In genomic region chr11:100362979-100363562, GRCm38 (mm10) we compare ENCODE assay signal across 9 mouse cellular contexts. TPM values are rescaled to one million over a fixed set of nuclear protein-coding genes. Genes with fewer than 3 reads are reported as not detected.
DNase-seq lines count a peak whose midpoint lies in the region; ATAC-seq lines count a peak whose summit lies in the region.
"Had no signal": no experiment of that assay in that cellular context is flagged by ENCODE, and none has a peak within 500 bp of the region (broad histone marks: within the 10 kb centered on the region; RNA-seq: fewer than 3 reads in every experiment).

No protein-coding gene starts in this region.

- peak; percentile 50; the same call in 1 of the 2 replicates for ATAC-seq in heart, embryonic 11.5 days (replicated peaks; ENCODE audit: insufficient number of reproducible peaks, low FRiP score, low TSS enrichment)
- ATAC-seq in forebrain, embryonic 15.5 days (replicated peaks) = peak; percentile 55; the same call in 1 of the 2 replicates
- ATAC-seq in intestine, embryonic 15.5 days = peak; percentile 41; the same call in 1 of the 2 replicates
- ATAC-seq in midbrain, embryonic 14.5 days (ENCODE audit: low FRiP score, low TSS enrichment) = no peak

- intact Hi-C loops in left cerebral cortex, postnatal 4 days (cut with DNase I) = loop anchor here (5.0 kb wide), 2 partner anchors 44 to 109 kb away; partner anchors contain the start of gene Klhl11

- DNase-seq in heart, embryonic 10.5 days (ENCODE audit: low spot score) = no peak
- peak; percentile 82 to 85 for DNase-seq in cerebellum, adult 18-20 months
- peak; percentile 74 for DNase-seq in left cerebral cortex, postnatal 4 days
- DNase-seq in midbrain, embryonic 14.5 days = peak; percentile 78
- DNase-seq in splenic B cell, adult 2 months (ENCODE audit: low read depth, low spot score) = peak; percentile 66

- H3K36me3 ChIP-seq in heart, embryonic 11.5 days (ENCODE audit: control insufficient read depth, insufficient read depth, low read length) = no peaks in the 10 kb centered on the region
- H3K36me3 ChIP-seq in heart, embryonic 10.5 days = 0 out of 2 replicates have a peak, but pooled peaks cover 2% of the 10 kb centered on the region
- H3K36me3 ChIP-seq in forebrain, embryonic 15.5 days = no peaks in the 10 kb centered on the region
- no peaks in the 10 kb centered on the region for H3K36me3 ChIP-seq in intestine, embryonic 15.5 days
- H3K36me3 ChIP-seq in midbrain, embryonic 14.5 days (ENCODE audit: control insufficient read depth, insufficient read depth, low read length) = no peaks in the 10 kb centered on the region
- H3K36me3 ChIP-seq in splenic B cell, adult 2 months (ENCODE audit: control insufficient read depth, insufficient read depth, low read length, poor library complexity, severe bottlenecking) = no peaks in the 10 kb centered on the region
- H3K36me3 ChIP-seq: limb, embryonic 15.5 days had no signal

- H3K27me3 ChIP-seq in heart, embryonic 11.5 days (ENCODE audit: control insufficient read depth, insufficient read depth, low read length) = peaks cover 18% of the 10 kb centered on the region
- peaks cover 40% of the 10 kb centered on the region for H3K27me3 ChIP-seq in heart, embryonic 10.5 days (ENCODE audit: insufficient read depth, poor library complexity, severe bottlenecking)
- H3K27me3 ChIP-seq in forebrain, embryonic 15.5 days = peaks cover 5% of the 10 kb centered on the region; the same call in 1 of the 2 replicates
- peaks cover 6% of the 10 kb centered on the region; the same call in 1 of the 2 replicates for H3K27me3 ChIP-seq in intestine, embryonic 15.5 days (replicated peaks)
- peaks cover 4% of the 10 kb centered on the region; the same call in 1 of the 2 replicates for H3K27me3 ChIP-seq in midbrain, embryonic 14.5 days (ENCODE audit: control insufficient read depth, insufficient read depth, low read length)
- H3K27me3 ChIP-seq in splenic B cell, adult 2 months (ENCODE audit: control insufficient read depth, insufficient read depth, low read length, poor library complexity, severe bottlenecking) = no peaks in the 10 kb centered on the region

- H3K27ac ChIP-seq in heart, embryonic 11.5 days (ENCODE audit: low read depth, low read length) = no peak overlapping the region
- H3K27ac ChIP-seq in heart, embryonic 10.5 days = no peak overlapping the region
- H3K27ac ChIP-seq in forebrain, embryonic 15.5 days (replicated peaks) = no peak overlapping the region
- no peak overlapping the region for H3K27ac ChIP-seq in intestine, embryonic 15.5 days
- no peak overlapping the region for H3K27ac ChIP-seq in midbrain, embryonic 14.5 days (replicated peaks; ENCODE audit: low read depth, low read length)
- H3K27ac ChIP-seq: limb, embryonic 15.5 days had no signal

- no peak overlapping the region for H3K9ac ChIP-seq in heart, embryonic 11.5 days (ENCODE audit: low read depth, low read length)
- no peak overlapping the region for H3K9ac ChIP-seq in forebrain, embryonic 15.5 days (replicated peaks)
- no peak overlapping the region for H3K9ac ChIP-seq in intestine, embryonic 15.5 days
- H3K9ac ChIP-seq in midbrain, embryonic 14.5 days (replicated peaks; ENCODE audit: low read length) = no peak overlapping the region
- H3K9ac ChIP-seq: limb, embryonic 15.5 days had no signal

- WGBS in heart, embryonic 11.5 days (ENCODE audit: insufficient replicate concordance) = 17% methylated on average over 12 of the region's 12 CpGs
- WGBS in heart, embryonic 10.5 days = 15% methylated on average over 12 of the region's 12 CpGs
- WGBS in forebrain, embryonic 15.5 days = 17% methylated on average over 12 of the region's 12 CpGs
- WGBS in intestine, embryonic 15.5 days = 18% methylated on average over 12 of the region's 12 CpGs
- 22% methylated on average over 12 of the region's 12 CpGs for WGBS in midbrain, embryonic 14.5 days

- no peak overlapping the region for H3K4me2 ChIP-seq in heart, embryonic 11.5 days
- no peak overlapping the region for H3K4me2 ChIP-seq in forebrain, embryonic 15.5 days (replicated peaks)
- H3K4me2 ChIP-seq in intestine, embryonic 15.5 days (replicated peaks) = no peak overlapping the region
- H3K4me2 ChIP-seq in midbrain, embryonic 14.5 days (ENCODE audit: low read length) = no peak overlapping the region
- H3K4me2 ChIP-seq: limb, embryonic 15.5 days had no signal

- no peak overlapping the region for H3K4me3 ChIP-seq in heart, embryonic 11.5 days (ENCODE audit: low read depth, low read length)
- no peak overlapping the region for H3K4me3 ChIP-seq in heart, embryonic 10.5 days
- H3K4me3 ChIP-seq in forebrain, embryonic 15.5 days = no peak overlapping the region
- H3K4me3 ChIP-seq in intestine, embryonic 15.5 days (replicated peaks) = no peak overlapping the region
- H3K4me3 ChIP-seq in midbrain, embryonic 14.5 days (replicated peaks; ENCODE audit: low read depth, low read length) = no peak overlapping the region
- H3K4me3 ChIP-seq: limb, embryonic 15.5 days had no signal

- no peaks in the 10 kb centered on the region for H3K9me3 ChIP-seq in heart, embryonic 11.5 days (replicated peaks; ENCODE audit: control insufficient read depth, low read length)
- no peaks in the 10 kb centered on the region for H3K9me3 ChIP-seq in heart, embryonic 10.5 days
- H3K9me3 ChIP-seq in forebrain, embryonic 15.5 days = no peaks in the 10 kb centered on the region
- H3K9me3 ChIP-seq in intestine, embryonic 15.5 days = no peaks in the 10 kb centered on the region
- no peaks in the 10 kb centered on the region for H3K9me3 ChIP-seq in midbrain, embryonic 14.5 days (ENCODE audit: control insufficient read depth, low read length)
- H3K9me3 ChIP-seq: limb, embryonic 15.5 days had no signal

- no peaks in the 10 kb centered on the region for H3K4me1 ChIP-seq in heart, embryonic 11.5 days (ENCODE audit: control insufficient read depth, insufficient read depth, low read length)
- H3K4me1 ChIP-seq in heart, embryonic 10.5 days = peaks cover 8% of the 10 kb centered on the region; the same call in 1 of the 2 replicates
- peaks cover 5% of the 10 kb centered on the region; the same call in 1 of the 2 replicates for H3K4me1 ChIP-seq in forebrain, embryonic 15.5 days
- peaks cover 8% of the 10 kb centered on the region; the same call in 1 of the 2 replicates for H3K4me1 ChIP-seq in intestine, embryonic 15.5 days (replicated peaks)
- no peaks in the 10 kb centered on the region for H3K4me1 ChIP-seq in midbrain, embryonic 14.5 days (ENCODE audit: control insufficient read depth, insufficient read depth, low read length)

RNA-seq across cellular contexts. Expression of gene Hap1, which starts 7.1 kb away (rescaled TPM):
- 3.0 and 3.4 TPM in 2 replicates for polyA plus RNA-seq in heart, embryonic 11.5 days (2014; fragmentation: Nextera tagmentation; extraction: Ambion mirVana)
- 5.1 and 8.4 TPM in 2 replicates for polyA plus RNA-seq in heart, embryonic 10.5 days (2016; fragmentation: Nextera tagmentation; extraction: Ambion mirVana)
- 94.7 and 128 TPM in 2 replicates for polyA plus RNA-seq in forebrain, embryonic 15.5 days (2015; fragmentation: Nextera tagmentation; extraction: Ambion mirVana)
- 13.9 and 15.5 TPM in 2 replicates for polyA plus RNA-seq in intestine, embryonic 15.5 days (2015; fragmentation: Nextera tagmentation; extraction: Ambion mirVana)
- total RNA-seq in left cerebral cortex, postnatal 4 days (2021) = 100 to 1,000 TPM in 1 of 2 experiments, 10 to 100 TPM in 1; 43.8 to 116 TPM
- 108 and 170 TPM in 2 replicates for polyA plus RNA-seq in midbrain, embryonic 14.5 days (2014; fragmentation: Nextera tagmentation; extraction: Ambion mirVana)

RNA-seq across cellular contexts. Expression of gene Gast, which starts 28.9 kb away (rescaled TPM):
- polyA plus RNA-seq in heart, embryonic 11.5 days (2014; fragmentation: Nextera tagmentation; extraction: Ambion mirVana) = not detected in 2 replicates
- not detected in 2 replicates for polyA plus RNA-seq in heart, embryonic 10.5 days (2016; fragmentation: Nextera tagmentation; extraction: Ambion mirVana)
- polyA plus RNA-seq in forebrain, embryonic 15.5 days (2015; fragmentation: Nextera tagmentation; extraction: Ambion mirVana) = 0.57 and 0.78 TPM in 2 replicates
- polyA plus RNA-seq in intestine, embryonic 15.5 days (2015; fragmentation: Nextera tagmentation; extraction: Ambion mirVana) = 2.1 and 2.4 TPM in 2 replicates
- not detected for total RNA-seq in left cerebral cortex, postnatal 4 days (2021)
- polyA plus RNA-seq in midbrain, embryonic 14.5 days (2014; fragmentation: Nextera tagmentation; extraction: Ambion mirVana) = 0.93 and 1.3 TPM in 2 replicates

RNA-seq across cellular contexts. Expression of gene Jup, which starts 34.5 kb away (rescaled TPM):
- 72.2 and 80.6 TPM in 2 replicates for polyA plus RNA-seq in heart, embryonic 11.5 days (2014; fragmentation: Nextera tagmentation; extraction: Ambion mirVana)
- 91.3 and 112 TPM in 2 replicates for polyA plus RNA-seq in heart, embryonic 10.5 days (2016; fragmentation: Nextera tagmentation; extraction: Ambion mirVana)
- 51.4 and 55.4 TPM in 2 replicates for polyA plus RNA-seq in forebrain, embryonic 15.5 days (2015; fragmentation: Nextera tagmentation; extraction: Ambion mirVana)
- 133 and 139 TPM in 2 replicates for polyA plus RNA-seq in intestine, embryonic 15.5 days (2015; fragmentation: Nextera tagmentation; extraction: Ambion mirVana)
- 10 to 100 TPM; 74.2 to 77.9 TPM for total RNA-seq in left cerebral cortex, postnatal 4 days (2021)
- polyA plus RNA-seq in midbrain, embryonic 14.5 days (2014; fragmentation: Nextera tagmentation; extraction: Ambion mirVana) = 70.0 and 75.2 TPM in 2 replicates

RNA-seq across cellular contexts. Expression of gene Eif1, which starts 43.4 kb away (rescaled TPM):
- 1,605 and 1,756 TPM in 2 replicates for polyA plus RNA-seq in heart, embryonic 11.5 days (2014; fragmentation: Nextera tagmentation; extraction: Ambion mirVana)
- 1,444 and 1,503 TPM in 2 replicates for polyA plus RNA-seq in heart, embryonic 10.5 days (2016; fragmentation: Nextera tagmentation; extraction: Ambion mirVana)
- 1,252 and 1,271 TPM in 2 replicates for polyA plus RNA-seq in forebrain, embryonic 15.5 days (2015; fragmentation: Nextera tagmentation; extraction: Ambion mirVana)
- polyA plus RNA-seq in intestine, embryonic 15.5 days (2015; fragmentation: Nextera tagmentation; extraction: Ambion mirVana) = 1,793 and 1,952 TPM in 2 replicates
- total RNA-seq in left cerebral cortex, postnatal 4 days (2021) = 100 to 1,000 TPM; 642 to 677 TPM
- 1,318 and 1,476 TPM in 2 replicates for polyA plus RNA-seq in midbrain, embryonic 14.5 days (2014; fragmentation: Nextera tagmentation; extraction: Ambion mirVana)

RNA-seq across cellular contexts. Expression of gene P3h4, which starts 51.6 kb away (rescaled TPM):
- polyA plus RNA-seq in heart, embryonic 11.5 days (2014; fragmentation: Nextera tagmentation; extraction: Ambion mirVana) = 67.2 and 70.6 TPM in 2 replicates
- 71.1 and 81.8 TPM in 2 replicates for polyA plus RNA-seq in heart, embryonic 10.5 days (2016; fragmentation: Nextera tagmentation; extraction: Ambion mirVana)
- polyA plus RNA-seq in forebrain, embryonic 15.5 days (2015; fragmentation: Nextera tagmentation; extraction: Ambion mirVana) = 13.5 and 14.4 TPM in 2 replicates
- polyA plus RNA-seq in intestine, embryonic 15.5 days (2015; fragmentation: Nextera tagmentation; extraction: Ambion mirVana) = 44.1 and 45.4 TPM in 2 replicates
- total RNA-seq in left cerebral cortex, postnatal 4 days (2021) = 1 to 10 TPM; 8.1 to 9.9 TPM
- 13.9 and 16.4 TPM in 2 replicates for polyA plus RNA-seq in midbrain, embryonic 14.5 days (2014; fragmentation: Nextera tagmentation; extraction: Ambion mirVana)
